Mouse (Mus musculus) adrenal gland, postnatal 36 days (tissue): ENCODE data around the gene Psmd1. TPM values are rescaled to one million over a fixed set of nuclear protein-coding genes. Genes with fewer than 3 reads are reported as not detected.

Source experiments
- DNase-seq, 2 experiments: peaks; one replicate each; pipeline ENCODE4 v3.0.0; 2021; ENCODE audit warnings: mixed read lengths in 1 of 2
- total RNA-seq, 2 experiments: library from RNA; stranded (reverse); gene quantifications; 2 replicates each; pipeline ENCODE4 v1.2.3; 2021

Gene Psmd1
- total RNA-seq, 2 experiments from 2014 or later, result 122 to 128 TPM

DNA sequence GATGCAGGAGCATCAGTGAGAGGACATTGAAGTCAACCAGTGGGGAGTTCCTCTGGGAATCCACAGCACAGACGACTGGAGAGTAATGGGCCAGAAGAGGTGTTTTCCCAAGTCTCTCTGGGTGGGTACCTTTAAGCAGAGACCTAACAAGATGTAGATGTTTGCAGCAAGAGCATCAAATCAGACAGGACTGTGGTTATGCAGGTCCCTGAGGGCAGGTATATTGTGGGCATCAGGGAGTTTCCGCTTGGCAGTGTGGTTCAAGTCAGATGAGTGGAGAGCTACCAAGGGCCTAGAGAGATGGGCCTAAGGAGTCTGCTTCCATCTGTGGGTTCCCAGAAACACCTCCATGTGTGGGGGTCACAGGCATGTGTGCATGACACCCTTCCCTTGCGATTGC lies 91.9 kb downstream of the Psmd1 start:
- DNase-seq, result no peak

DNA sequence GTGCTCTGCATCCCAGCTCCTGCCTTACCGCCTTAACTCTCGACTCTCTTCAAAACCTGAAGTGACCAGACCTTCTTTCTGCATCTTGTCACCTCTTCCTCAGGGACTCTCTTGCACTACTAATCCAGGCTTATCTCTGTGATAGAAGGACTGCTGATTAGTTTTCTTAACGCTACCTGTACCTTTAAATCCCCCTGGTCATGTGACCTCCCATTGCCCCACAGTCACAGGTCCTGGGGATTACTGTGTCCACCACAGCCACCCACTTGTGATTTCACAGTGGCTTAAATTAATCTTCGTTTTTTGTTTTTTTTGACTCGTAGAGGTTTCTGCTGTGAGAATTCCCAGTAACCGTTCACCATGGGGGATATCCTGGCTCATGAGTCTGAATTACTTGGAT lies 92.4 kb downstream of the Psmd1 start:
- no peak for DNase-seq

DNA sequence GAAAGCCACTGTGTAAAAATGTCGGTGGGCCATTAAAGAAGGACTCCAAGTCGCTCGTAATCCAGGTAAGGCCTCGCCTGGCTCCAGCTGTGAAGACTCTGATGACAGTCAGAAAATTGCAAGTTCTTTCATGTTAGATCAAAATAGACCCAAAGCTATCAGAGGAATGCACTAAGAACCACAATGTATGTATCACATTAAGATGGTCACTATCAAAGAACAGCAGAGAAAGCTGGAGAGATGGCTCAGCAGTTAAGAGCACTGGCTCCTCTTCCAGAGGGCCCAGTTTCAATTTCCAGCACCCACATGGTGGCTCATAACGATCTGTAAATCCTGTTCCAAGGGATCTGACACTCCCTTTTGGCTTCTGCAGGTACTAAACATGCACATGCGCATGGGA lies 95.9 kb downstream of the Psmd1 start:
- DNase-seq, result no peak

DNA sequence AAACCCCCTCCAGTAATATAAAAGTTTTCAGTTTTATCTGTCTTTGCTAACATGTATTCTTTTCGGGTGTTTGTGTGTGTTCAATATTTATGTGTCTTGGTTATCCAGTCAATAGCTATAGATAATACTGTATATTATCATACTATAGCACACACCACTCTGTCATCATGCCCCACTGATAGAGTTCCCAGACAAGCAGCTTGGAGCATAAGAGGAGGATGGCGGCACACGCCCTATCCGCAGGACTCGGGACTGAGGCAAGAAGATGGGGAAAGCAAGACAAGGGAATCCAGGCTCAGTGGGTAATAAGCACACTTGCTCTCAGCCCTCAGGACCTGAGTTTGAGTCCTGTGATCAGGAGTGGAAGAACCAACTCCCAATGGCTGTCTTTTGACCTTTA lies 96.3 kb downstream of the Psmd1 start:
- no peak for DNase-seq

DNA sequence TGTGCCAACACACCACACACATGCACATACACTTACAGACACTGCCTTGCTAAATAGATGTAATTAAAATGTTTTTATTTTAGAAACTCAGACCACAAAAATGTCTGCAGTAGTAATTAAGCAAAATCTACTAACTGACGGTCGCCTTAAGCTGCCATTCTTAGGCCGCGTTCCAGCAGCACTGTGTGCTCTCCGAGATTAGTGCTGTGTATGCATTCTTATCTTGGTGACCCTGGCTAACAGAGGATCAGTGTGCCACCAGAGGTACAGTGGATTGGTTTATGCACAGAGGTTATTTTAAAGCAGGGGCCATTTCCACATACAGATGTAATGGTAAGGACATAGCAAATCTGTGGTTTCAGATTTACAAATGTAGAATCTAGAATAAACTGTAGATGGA lies 96.9 kb downstream of the Psmd1 start:
- no peak for DNase-seq

DNA sequence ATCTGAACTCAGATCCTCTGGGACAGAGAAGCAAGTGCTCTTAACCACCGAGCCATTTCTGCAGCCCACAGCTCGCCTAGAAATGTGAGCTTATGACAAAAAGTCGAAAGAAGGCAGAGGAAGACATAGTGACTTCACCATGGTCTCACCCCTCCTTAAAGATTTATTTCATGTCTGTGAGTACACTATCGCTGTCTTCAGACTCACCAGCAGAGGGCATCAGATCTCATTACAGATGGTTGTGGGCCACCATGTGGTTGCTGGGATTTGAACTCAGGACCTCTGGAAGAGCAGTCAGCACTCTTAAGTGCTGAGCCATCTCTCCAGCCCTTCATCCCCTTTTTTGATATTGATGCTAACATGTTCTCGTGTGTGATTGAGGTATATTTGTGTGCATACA lies 110.4 kb downstream of the Psmd1 start:
- no peak for DNase-seq

- DNase-seq, result no peak
These were observed 111.9 kb downstream of the Psmd1 start for GRCm38 (mm10) chr1:86176066-86176465.

GRCm38 (mm10) chr1:86178462-86179253 lies 114.5 kb downstream of the Psmd1 start:
- peak; percentile 84 to 89 for DNase-seq

- DNase-seq, result no peak
These were observed 118.0 kb downstream of the Psmd1 start for GRCm38 (mm10) chr1:86182004-86182709.

DNA sequence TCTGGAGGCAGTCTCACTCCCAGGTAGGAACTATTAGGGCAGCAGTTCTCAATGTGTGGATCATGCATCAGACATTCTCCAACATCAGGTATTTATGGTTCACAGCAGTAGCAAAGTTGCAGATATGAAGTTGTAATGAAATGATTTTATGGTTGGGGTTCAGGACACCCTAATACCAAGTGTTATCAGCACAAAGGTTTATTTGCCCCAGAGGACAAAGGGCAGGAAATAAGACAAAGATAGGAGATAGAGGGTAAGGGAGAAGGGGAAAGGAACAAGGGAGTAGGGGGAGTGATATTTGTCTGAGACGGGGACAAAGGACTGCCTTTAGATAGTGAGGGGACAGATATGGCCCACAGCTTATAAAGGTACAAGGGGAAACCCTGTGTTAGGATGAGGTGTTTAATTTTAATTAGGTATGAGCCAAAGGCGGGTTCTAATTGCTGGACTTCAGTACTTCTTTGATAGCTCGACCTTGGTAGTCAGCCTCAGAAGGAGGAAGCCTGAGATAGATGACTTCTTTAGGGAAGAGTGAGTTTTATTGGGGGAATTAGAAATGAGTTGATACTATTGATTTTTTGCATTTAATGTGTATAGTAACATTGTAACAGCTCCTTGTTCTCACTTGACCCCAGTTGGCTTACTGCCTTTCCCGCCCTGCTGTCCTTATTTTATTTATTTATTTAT lies 119.5 kb downstream of the Psmd1 start:
- DNase-seq, result no peak

DNA sequence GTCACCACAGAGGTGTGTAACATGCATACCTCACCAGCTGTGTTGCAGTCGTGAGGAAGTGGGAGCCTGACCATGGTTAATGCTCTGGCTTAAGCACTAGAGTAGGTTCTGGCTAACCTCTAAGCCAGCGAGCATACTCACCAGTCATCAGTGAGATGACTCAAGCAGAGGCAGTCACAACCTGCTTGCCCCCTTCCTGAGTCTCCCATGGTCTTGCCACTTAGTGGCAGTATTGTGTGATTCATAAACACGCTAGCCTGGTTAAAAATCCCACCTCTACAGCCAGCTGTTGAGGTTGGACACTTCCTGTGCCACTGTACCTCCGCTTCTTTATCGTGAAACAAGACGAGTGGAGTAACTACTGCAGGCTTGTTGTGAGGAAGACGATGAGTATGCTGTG lies 122.6 kb downstream of the Psmd1 start:
- no peak for DNase-seq

DNA sequence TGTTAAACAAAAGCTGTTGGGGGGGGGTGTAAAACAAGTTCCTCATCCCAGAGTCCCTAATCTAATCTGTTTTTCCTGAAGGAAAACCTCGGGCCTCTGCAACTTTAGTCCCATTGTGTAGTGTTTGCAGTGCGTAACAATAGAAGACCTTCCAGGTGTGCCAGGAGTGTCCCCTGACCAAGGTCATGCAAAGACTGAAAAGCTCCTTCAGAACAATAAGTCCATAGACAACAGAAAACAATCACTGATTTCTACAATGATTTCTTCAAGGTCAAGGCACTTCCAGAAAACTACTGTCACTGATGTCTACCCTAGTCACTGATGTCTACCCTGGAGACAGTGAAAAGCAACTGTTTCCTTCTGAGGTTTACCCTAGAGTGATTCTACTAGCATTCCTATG lies 123.7 kb downstream of the Psmd1 start:
- no peak for DNase-seq

- no peak for DNase-seq
These were observed 124.1 kb downstream of the Psmd1 start for GRCm38 (mm10) chr1:86188271-86188670.

Other genes with a start within 250 kb of the Psmd1 start
- 100 to 1,000 TPM; 508 to 581 TPM for gene Itm2c, start 170.1 kb upstream of the Psmd1 start, total RNA-seq
- gene 4933407L21Rik, start 135.9 kb upstream of the Psmd1 start, total RNA-seq, result not detected
- 1 to 10 TPM; 2.7 to 2.8 TPM for gene Gpr55, start 103.4 kb upstream of the Psmd1 start, total RNA-seq
- gene Spata3, start 47.6 kb upstream of the Psmd1 start, total RNA-seq, result not detected
- gene 2810459M11Rik, start 18.5 kb upstream of the Psmd1 start, total RNA-seq, result under 1 TPM; 0.16 to 0.17 TPM
- gene Htr2b, start 47.6 kb downstream of the Psmd1 start, total RNA-seq, result under 1 TPM in 1 of 2 experiments, not detected in 1; 0.13 TPM
- 1 to 10 TPM; 3.0 to 4.1 TPM for gene Gm21972, start 69.2 kb downstream of the Psmd1 start, total RNA-seq
- 1 to 10 TPM; 9.3 to 9.6 TPM for gene Armc9, start 90.4 kb downstream of the Psmd1 start, total RNA-seq
- under 1 TPM; 0.13 to 0.17 TPM for gene B3gnt7, start 238.4 kb downstream of the Psmd1 start, total RNA-seq